ENCODE assay signal across 10 mouse cellular contexts in genomic region chr11:4264066-4264465, GRCm38 (mm10). TPM values are rescaled to one million over a fixed set of nuclear protein-coding genes. Genes with fewer than 3 reads are reported as not detected.
A peak's percentile ranks its signal among the peaks of the same experiment; 100 is the strongest.
DNase-seq lines count a peak whose midpoint lies in the region; ATAC-seq and TF ChIP-seq lines count a peak whose summit lies in the region.
"Had no signal": no experiment of that assay in that cellular context is flagged by ENCODE, and none has a peak within 500 bp of the region (broad histone marks: within the 10 kb centered on the region; RNA-seq: fewer than 3 reads in every experiment).

No protein-coding gene starts in this region.

- no peak overlapping the region for H3K4me2 ChIP-seq in heart, embryonic 11.5 days

- WGBS in heart, embryonic 11.5 days (ENCODE audit: insufficient replicate concordance), result 52% methylated on average over 7 of the region's 7 CpGs

- TF ChIP-seq CTCF in C2C12 (IDR thresholded peaks at IDR 0.05; ENCODE audit: control insufficient read depth, insufficient read depth, insufficient read length), result no peak

- peaks cover 27% of the 10 kb centered on the region for H3K4me1 ChIP-seq in heart, embryonic 11.5 days (ENCODE audit: control insufficient read depth, insufficient read depth, low read length)

- no peak overlapping the region for H3ac ChIP-seq in C2C12 (ENCODE audit: control insufficient read depth, insufficient read length, low read depth)

- peaks cover 53% of the 10 kb centered on the region for H3K27me3 ChIP-seq in heart, embryonic 11.5 days (ENCODE audit: control insufficient read depth, insufficient read depth, low read length)
- no peaks in the 10 kb centered on the region for H3K27me3 ChIP-seq in C2C12 (ENCODE audit: control insufficient read depth, insufficient read depth, insufficient read length)

- H3K79me2 ChIP-seq in C2C12 (ENCODE audit: control insufficient read depth, insufficient read depth), result peaks cover 22% of the 10 kb centered on the region

- intact Hi-C loops in left cerebral cortex, postnatal 10 days (cut with DNase I), result loop anchor here (10.0 kb wide), 1 partner anchor 601 kb away; no protein-coding TSS in a partner anchor

- no peak overlapping the region for H3K27ac ChIP-seq in heart, embryonic 11.5 days (ENCODE audit: low read depth, low read length)

- DNase-seq in heart, adult 11 months, result peak; percentile 98
- peak; percentile 69 to 79 for DNase-seq in heart, adult 9 months (ENCODE audit: low spot score in 2 of 2)
- peak; percentile 64 to 85 for DNase-seq in lung, postnatal 4 days
- DNase-seq in embryo, embryonic 10 days (ENCODE audit: low spot score), result no peak
- DNase-seq in left cerebral cortex, postnatal 10 days (ENCODE audit: extremely low spot score in 1 of 2, low spot score in 2 of 2), result no peak
- no peak for DNase-seq in thymus, adult 18-20 months
- DNase-seq: B cell, adult 2 months had no signal

- H3K4me3 ChIP-seq in heart, embryonic 11.5 days (ENCODE audit: low read depth, low read length), result no peak overlapping the region
- H3K4me3 ChIP-seq in C2C12 (ENCODE audit: insufficient read depth, poor library complexity, severe bottlenecking), result no peak overlapping the region

- H3K9me3 ChIP-seq in heart, embryonic 11.5 days (replicated peaks; ENCODE audit: control insufficient read depth, low read length), result no peaks in the 10 kb centered on the region

- no peaks in the 10 kb centered on the region for H3K79me3 ChIP-seq in C2C12 (ENCODE audit: low read depth)

- H3K9ac ChIP-seq in heart, embryonic 11.5 days (ENCODE audit: low read depth, low read length), result no peak overlapping the region

- no peaks in the 10 kb centered on the region for H3K36me3 ChIP-seq in heart, embryonic 11.5 days (ENCODE audit: control insufficient read depth, insufficient read depth, low read length)
- peaks cover 7% of the 10 kb centered on the region for H3K36me3 ChIP-seq in C2C12 (ENCODE audit: control insufficient read depth, insufficient read depth)

- ATAC-seq in heart, embryonic 11.5 days (replicated peaks; ENCODE audit: insufficient number of reproducible peaks, low FRiP score, low TSS enrichment), result no peak

TF ChIP-seq in C2C12, 6 proteins besides CTCF, POLR2A, EP300 and RAD21:
- peak; percentile 52 for TF ChIP-seq MAX (IDR thresholded peaks at IDR 0.05)
- TF ChIP-seq MYOG (IDR thresholded peaks at IDR 0.05; ENCODE audit: control insufficient read depth, extremely low read depth, insufficient read length), result no peak
- TF ChIP-seq CEBPB (IDR thresholded peaks at IDR 0.05; ENCODE audit: low read depth), result no peak

RNA-seq across cellular contexts. Expression of gene Lif, which starts 6.7 kb away (rescaled TPM):
- polyA plus RNA-seq in heart, embryonic 11.5 days (2014; fragmentation: Nextera tagmentation; extraction: Ambion mirVana), result 0.06 and 0.11 TPM in 2 replicates
- 1.0 TPM for polyA plus RNA-seq in C2C12 (2012; fragmentation: generic; extraction: Trizol)
- total RNA-seq in left cerebral cortex, postnatal 10 days (2021), result under 1 TPM in 1 of 2 experiments, not detected in 1; 0.09 TPM

RNA-seq across cellular contexts. Expression of gene Osm, which starts 27.8 kb away (rescaled TPM):
- polyA plus RNA-seq in heart, embryonic 11.5 days (2014; fragmentation: Nextera tagmentation; extraction: Ambion mirVana), result 0.10 and 0.11 TPM in 2 replicates
- polyA plus RNA-seq in C2C12 (2012; fragmentation: generic; extraction: Trizol), result not detected
- not detected for total RNA-seq in left cerebral cortex, postnatal 10 days (2021)
- polyA plus RNA-seq: intestine, embryonic 14.5 days had no signal

RNA-seq across cellular contexts. Expression of gene Castor1, which starts 46.0 kb away (rescaled TPM):
- polyA plus RNA-seq in heart, embryonic 11.5 days (2014; fragmentation: Nextera tagmentation; extraction: Ambion mirVana), result 2.2 and 2.5 TPM in 2 replicates
- 1.5 TPM for polyA plus RNA-seq in C2C12 (2012; fragmentation: generic; extraction: Trizol)
- total RNA-seq in left cerebral cortex, postnatal 10 days (2021), result 1 to 10 TPM; 2.1 to 5.2 TPM

Comparison
In these comparisons a context has a peak if more than half of its experiments do, and no peak if none do; other contexts are left out.
1. DNase-seq: peak in heart, adult 11 months (single experiment), heart, adult 9 months (2 of 2) and lung, postnatal 4 days (2 of 2); none in embryo, embryonic 10 days (single experiment), left cerebral cortex, postnatal 10 days (0 of 2) and thymus, adult 18-20 months (0 of 2).